Mouse (Mus musculus) CD4-positive, CD25-positive, alpha-beta regulatory T cell, adult 2 months (primary cell): ENCODE data around the gene Fbp2.
"Not testable (repeated sequence)": the region's sequence is repeated elsewhere in the genome, so short reads cannot be mapped to it uniquely, and the experiment has no call there.

ENCODE experiments used
- DNase-seq: peaks from one replicate; pipeline ENCODE4 v3.0.0-alpha.2; 2012; ENCODE audit warnings: low read depth, low spot score

The Fbp2 gene

DNA sequence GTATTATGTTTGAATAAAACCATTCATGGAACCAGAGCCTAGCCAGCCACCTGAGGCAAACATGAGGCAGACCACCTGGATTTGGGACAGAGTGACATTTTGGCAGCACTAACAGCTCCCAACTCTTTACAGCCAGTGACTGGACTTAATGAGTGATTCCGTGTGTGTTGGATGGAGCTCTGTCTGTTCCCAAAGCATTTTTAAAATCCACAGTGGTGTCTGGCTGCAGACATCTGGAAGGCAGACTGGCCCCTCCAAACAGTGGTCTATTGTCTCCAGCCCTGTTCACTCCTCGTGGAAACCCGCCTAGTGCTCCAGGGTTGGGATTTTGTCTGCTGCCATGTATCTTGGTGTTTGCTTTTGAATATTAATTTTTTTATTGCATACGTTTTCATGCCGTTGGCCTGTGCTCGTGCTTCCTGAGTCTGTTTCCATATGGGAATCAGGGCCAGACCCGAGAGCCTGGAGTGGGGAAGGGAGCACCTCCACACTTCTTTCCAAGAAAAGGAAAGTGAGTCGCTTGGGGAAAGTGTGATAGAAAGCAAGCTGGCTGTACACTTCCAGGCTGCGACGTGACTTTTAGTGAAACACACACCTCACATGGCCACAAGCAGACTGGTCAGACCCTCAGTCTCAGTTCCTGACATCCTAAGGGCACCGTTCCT lies 7.6 kb upstream of the Fbp2 start:
- no peak for DNase-seq

DNA sequence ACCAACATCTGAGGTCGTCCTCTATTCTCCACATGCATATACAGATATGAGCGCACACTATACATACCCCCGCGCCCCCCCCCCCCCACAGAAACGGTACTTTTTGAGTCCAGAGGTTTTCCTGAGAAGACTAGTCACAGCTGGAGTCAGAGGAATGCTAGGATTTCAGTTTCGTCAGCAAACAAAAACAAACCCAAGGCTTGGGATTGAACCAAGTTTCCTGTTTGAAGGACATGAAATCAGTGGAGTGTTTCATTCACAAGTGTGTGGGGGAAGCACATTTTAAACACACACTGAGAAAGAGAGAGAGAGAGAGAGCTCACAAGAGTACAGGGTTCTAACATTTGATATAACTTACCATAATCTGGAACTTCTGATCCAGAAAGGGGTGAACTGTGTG lies 5.5 kb upstream of the Fbp2 start:
- DNase-seq: no peak

DNA sequence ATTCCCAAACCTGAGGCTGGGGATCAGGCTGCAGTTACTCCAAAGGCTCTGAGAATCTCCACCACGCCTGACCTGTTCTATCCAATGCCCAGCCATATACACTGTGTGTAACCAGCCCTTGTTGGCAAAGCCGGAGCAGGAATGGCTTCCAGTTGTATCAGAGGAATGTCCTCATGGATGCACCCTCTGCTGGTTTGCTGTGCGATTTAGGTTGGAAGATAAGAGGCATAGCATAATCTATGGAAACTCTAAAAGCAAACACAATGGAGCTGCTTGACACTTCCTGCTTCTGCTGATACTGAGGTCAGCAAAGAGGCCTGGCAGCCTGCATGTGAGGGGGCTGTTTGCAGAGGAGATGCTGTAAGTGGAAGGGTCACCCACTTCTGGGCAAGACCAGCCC lies 4.7 kb upstream of the Fbp2 start:
- DNase-seq: no peak

DNA sequence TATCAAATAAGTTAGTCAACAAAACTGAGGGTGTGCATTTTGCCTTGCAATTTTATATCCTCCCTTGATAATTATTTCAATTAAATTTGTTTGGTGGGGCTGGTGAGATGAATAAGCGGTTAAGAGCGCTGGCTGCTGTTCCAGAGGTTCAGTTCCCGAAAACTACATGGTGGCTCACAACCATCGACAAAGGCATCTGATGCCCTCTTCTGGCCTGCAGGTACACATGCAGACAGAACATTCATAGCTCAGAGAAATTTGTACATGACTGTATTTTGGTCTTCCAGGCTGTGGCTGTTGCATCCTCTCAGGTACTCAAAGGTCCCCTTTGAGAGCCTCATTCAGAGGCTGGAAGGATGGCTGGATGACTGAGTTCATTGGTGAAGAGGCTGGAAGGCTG lies 1.8 kb upstream of the Fbp2 start:
- DNase-seq: no peak

DNA sequence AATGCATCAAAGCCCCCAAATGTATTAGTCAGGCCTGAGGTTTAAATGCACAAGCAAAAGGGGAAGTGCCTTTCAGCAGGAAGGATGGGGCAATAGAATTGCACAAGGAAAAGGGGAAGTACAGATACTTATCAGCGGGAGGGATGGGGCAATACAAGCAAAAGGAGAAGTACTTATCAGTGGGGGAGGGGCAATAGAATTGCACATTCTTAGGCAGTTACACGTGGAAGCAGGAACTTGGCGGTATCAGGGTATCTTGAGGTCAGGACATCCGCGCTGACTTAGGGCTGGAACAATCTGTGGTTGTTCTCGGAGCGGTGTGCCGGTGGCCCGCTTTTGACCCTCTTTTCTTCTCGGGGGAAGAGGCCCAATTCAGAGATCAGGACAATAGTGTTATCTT lies 1.0 kb upstream of the Fbp2 start:
- not testable (repeated sequence) for DNase-seq

DNA sequence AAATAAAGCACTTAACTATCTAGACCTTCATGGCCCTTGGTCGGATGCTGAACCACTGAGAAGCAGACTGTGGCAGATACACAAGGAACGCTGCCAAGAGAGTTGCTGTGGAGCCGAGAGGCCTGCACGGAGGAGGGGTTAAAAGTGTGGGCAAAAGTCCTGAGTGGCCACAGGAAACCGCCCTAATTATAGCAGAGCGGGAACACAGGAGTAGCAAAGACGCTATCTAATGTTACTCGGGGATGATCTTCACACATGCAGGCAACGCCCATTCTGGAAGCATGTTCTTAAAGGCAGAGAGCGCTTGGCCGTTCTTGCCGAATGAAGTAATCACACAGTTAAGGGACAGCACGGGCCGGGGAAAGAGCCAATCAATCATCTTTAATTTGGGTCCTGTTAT lies 1.4 kb downstream of the Fbp2 start:
- no peak for DNase-seq

DNA sequence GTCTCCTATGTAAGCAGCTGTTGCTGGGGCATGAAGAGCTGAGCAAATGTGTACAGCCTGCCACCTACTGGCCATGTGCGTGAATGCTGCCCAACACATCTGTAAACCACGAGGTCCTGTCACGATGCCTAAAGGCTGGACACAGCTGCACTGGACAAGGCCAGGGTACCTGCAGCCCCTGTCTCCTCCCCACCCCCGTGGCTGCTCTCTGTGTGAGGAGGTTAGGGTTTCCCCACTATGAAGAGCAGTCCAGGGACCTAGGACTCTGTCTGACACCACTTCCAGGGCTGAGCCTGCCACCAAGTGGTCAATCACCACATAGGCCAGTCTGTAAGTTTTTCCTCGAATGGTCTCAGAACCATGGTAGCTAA lies 1.9 kb downstream of the Fbp2 start:
- DNase-seq: peak; percentile 91

DNA sequence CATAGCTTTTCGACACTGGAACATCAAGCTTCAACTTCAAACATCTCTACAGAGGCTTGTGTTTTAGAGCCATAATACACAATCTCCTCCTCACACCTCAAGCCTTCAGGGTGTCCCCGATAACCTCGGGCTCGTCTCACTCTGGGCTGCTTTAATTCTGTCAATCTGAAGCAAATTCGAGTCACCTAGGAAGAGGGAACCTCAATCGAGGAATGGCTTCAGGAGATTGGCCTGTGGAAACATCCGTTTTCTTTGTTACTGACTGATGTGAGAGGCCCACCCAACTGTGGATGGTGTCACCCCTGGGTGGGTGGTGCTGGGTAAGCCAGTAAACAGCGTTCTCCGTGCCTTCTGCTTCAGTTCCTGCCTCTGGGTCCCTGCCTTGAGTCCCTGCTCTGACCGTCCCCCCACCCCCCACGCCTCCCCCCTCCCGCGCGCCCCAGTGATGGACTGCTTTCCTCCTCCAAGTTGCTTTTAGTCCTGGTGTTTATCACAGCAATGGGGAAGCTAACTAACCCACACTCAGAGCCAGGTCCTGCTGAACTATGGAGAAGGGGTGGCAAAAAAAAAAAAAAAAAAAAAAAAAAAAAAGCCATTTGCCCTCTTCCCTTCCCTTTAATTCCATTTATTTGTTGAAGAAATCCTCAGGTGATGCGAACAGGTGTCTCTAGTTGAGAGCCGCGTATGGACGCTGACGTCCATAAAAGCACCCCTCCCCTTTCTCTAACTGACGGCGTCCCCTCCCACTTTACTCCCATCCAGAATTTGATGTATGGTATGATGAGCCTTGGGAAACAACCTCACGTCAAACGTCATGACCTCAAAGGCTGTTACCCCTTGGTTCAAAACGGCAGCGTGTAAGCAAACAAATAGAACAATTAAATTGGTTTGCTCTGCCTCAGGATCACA lies 2.6 kb downstream of the Fbp2 start:
- DNase-seq: no peak

DNA sequence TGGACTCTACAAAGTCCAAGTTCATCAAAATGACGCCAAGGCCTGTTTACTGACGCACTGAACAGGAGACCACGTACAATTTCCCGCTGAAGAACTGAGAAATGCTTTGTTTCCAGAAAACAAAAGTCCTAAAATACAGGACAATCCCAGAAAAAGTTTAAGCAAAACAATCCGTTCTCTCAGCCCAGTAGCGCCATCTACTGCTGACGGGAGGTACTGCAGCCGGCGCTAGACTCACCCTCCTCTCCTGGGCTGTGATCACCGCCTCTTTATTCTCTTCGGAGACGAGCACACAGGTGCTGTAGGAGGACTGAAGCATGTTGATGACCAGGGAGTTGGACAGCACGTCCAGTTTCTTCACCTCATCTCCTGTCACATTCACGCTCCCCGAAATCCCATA lies 3.6 kb downstream of the Fbp2 start:
- DNase-seq: peak; percentile 78

DNA sequence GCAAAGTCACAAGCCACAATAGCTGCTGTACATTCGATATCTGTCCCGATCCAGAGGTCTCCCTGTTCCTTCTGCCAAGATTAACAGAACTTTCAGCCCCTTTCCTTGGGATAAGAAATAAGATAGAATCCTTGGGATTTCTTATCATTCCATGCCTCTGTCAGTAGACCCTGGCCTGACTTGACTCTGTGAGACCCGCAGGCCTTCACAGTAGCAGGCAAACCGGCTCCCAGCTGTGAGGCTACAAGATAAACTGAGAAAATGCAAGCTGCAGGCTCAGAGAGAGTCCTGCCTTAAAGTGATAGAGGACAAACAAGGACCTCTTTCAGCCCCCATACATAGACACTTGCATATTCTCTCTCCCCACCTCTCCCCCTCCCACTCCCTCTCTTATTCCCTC lies 24.9 kb downstream of the Fbp2 start:
- no peak for DNase-seq

DNA sequence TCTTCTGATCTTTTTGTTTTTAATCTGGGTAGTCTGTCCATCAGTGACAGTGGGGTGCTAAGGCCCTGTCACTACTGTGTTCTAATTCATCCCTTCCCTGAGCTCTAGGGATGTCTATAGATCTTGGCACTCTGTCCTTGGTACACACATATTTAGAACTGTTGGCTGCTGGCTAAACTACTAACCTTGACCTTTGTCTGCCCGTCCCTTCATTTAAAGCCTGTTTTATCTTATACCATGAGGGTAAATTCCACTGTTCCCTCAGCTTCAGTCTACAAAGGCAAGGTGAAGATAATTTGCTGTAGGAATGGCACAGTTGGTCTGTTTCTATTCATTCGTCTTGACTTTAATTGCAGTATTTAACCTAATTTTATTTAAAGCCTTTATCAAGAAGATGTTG lies 26.0 kb downstream of the Fbp2 start:
- no peak for DNase-seq

DNA sequence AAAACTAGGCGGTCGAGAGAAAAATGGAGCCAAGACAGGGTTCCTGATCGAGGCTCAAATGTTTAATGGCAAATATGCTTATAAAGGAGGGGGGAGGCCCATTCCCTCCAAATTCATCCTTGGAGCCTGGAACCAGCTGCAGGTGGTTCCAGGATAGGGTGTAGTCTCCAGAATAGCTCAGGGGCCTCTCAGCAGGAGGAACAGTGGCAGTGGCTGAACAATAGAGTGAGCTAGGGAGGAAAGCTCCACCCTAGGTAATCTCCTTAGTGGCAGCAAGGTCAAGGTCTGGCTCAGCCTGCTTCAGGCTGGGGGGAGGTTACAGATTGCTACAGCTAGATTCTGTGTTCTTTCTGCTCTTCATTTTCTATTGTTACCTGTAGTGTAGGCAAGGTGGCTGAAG lies 42.5 kb downstream of the Fbp2 start:
- not testable (repeated sequence) for DNase-seq

DNA sequence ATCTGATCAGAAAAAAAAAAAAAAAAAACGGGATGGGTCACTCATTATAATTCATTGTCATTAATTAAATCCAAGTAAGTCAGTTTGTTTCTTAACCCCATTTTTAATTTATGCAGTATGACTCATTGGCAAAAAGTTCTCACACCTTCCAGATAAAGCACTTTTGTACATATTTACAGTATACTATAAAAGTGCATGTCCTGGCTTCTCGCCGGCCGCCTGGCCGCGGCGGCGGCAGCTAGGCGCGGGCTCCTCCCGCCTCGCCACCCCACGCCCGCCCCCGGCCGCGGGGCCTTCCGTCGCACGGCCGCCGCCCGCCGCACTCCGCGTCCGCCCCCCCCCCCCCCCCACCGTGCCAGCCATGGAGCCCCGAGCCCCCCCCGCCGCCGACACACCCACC lies 45.5 kb downstream of the Fbp2 start:
- no peak for DNase-seq

DNA sequence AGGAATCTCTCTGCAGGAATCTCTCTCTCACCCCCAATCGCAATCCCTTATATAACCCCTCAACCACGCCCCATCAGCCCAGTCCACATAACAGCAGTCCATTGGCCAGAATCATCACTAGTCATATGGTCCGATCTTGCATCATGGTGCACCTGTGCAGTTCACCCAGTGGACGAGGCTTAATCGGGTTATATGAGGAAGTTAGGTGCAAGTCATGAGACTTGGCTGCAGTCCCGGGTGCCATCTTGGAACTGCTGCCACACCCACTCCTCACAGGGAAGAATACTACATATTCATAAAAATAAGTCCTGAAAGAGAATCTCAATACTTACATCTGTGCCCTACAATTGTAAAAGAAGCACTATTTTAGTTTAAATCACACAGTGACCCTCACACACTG lies 50.2 kb downstream of the Fbp2 start:
- not testable (repeated sequence) for DNase-seq
